Mouse (Mus musculus) heart, embryonic 14.5 days (tissue): ENCODE data around the gene Tom1l2. TPM values are rescaled to one million over a fixed set of nuclear protein-coding genes. Genes with fewer than 3 reads are reported as not detected.

Experiments used
- ATAC-seq: fragments of 200-750 bp; cut with Nextera tagmentation; 2 replicates; pipeline ENCODE4 v1.8.0; 2017; ENCODE audit warnings: low read depth, moderate TSS enrichment; ENCODE audit not compliant: insufficient number of reproducible peaks, insufficient read depth, low FRiP score
- H3K27ac ChIP-seq, 2 experiments: fragments of 200-500 bp in 1 of 2; fragments of 300-500 bp in 1 of 2; sonication (generic) in 1 of 2; replicated peaks in 1 of 2; 2 replicates each; pipeline ENCODE4 v1.5.1; 2012 to 2014; ENCODE audit warnings: low read depth in 2 of 2, low read length in 2 of 2, control low read depth in 1 of 2, mild to moderate bottlenecking in 1 of 2, mixed read lengths in 1 of 2; ENCODE audit not compliant: control insufficient read depth in 1 of 2, insufficient read depth in 1 of 2
- H3K27me3 ChIP-seq: fragments of 300-500 bp; sonication (generic); 2 replicates; pipeline ENCODE4 v1.6.1; 2014; ENCODE audit warnings: mild to moderate bottlenecking, low read length, control low read depth; ENCODE audit not compliant: control insufficient read depth, insufficient read depth
- H3K36me3 ChIP-seq: fragments of 300-500 bp; sonication (generic); 2 replicates; pipeline ENCODE4 v1.6.1; 2014; ENCODE audit warnings: mild to moderate bottlenecking, control low read depth, low read length, mixed read lengths; ENCODE audit not compliant: control insufficient read depth, insufficient read depth
- H3K4me1 ChIP-seq, 2 experiments: fragments of 200-500 bp in 1 of 2; fragments of 300-500 bp in 1 of 2; sonication (generic) in 1 of 2; 2 replicates each; pipeline ENCODE4 v1.6.1; 2012 to 2014; ENCODE audit warnings: low read length in 2 of 2, control low read depth in 1 of 2, mixed read lengths in 1 of 2; ENCODE audit not compliant: control insufficient read depth in 2 of 2, insufficient read depth in 2 of 2
- H3K4me2 ChIP-seq: fragments of 300-500 bp; sonication (generic); 2 replicates; pipeline ENCODE4 v1.6.1; 2014; ENCODE audit warnings: mild to moderate bottlenecking, low read length
- H3K4me3 ChIP-seq, 2 experiments: fragments of 200-500 bp in 1 of 2; fragments of 300-500 bp in 1 of 2; sonication (generic) in 1 of 2; 2 replicates each; pipeline ENCODE4 v1.5.1; 2012 to 2014; ENCODE audit warnings: low read length in 2 of 2, mild to moderate bottlenecking in 2 of 2, control low read depth in 1 of 2, low read depth in 1 of 2, moderate library complexity in 1 of 2; ENCODE audit not compliant: control insufficient read depth in 1 of 2, insufficient read depth in 1 of 2
- H3K9ac ChIP-seq: fragments of 300-500 bp; sonication (generic); 2 replicates; pipeline ENCODE4 v1.6.1; 2014; ENCODE audit warnings: mild to moderate bottlenecking, low read length
- H3K9me3 ChIP-seq: fragments of 300-500 bp; sonication (generic); 2 replicates; pipeline ENCODE4 v1.6.1; 2016; ENCODE audit warnings: low read length, control low read depth; ENCODE audit not compliant: control insufficient read depth
- WGBS: fragments of 180-500 bp; shearing (Covaris S2); extraction: QIAGEN DNeasy Blood & Tissue Kit; methylation state at CpG from one replicate; pipeline ENCODE4 v1.1.7; 2014; 5-methylcytosine and 5-hydroxymethylcytosine counted together
- polyA plus RNA-seq: library from polyadenylated mRNA; unstranded; fragments of >200 nt; fragmentation: Nextera tagmentation; extraction: Ambion mirVana; gene quantifications from 2 replicates; pipeline ENCODE4 v1.2.1, GENCODE M21; 2014

The Tom1l2 gene
- polyA plus RNA-seq, 1 experiment from 2014 or later, result 25.7 TPM

DNA sequence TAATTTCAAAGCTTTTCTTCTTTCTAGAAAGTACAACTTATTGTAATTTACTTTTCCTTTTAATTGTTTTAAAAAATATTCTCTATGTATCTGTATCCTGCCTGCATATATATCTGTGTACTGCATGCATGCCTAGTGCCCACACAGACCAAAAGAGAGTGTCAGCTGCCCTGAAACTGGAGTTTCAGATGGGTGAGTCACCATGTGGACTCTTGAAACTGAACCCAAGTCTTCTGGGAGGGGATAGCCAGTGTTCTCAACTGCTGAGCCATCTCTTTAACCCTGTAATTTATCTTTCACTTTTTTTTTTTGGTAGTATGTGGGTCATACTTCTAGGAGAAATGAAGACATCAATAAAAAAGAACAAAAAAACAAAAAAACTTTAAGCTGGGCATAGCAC, 29.0 kb downstream of the Tom1l2 start:
- Histone ChIP-seq H3K4me3 (no peak overlapping the region), H3K4me1 (peaks cover 4 to 28% of the 10 kb centered on the region in 2 experiments), H3K9me3 (no peaks in the 10 kb centered on the region), H3K27ac (no peak overlapping the region), H3K36me3 (no peaks in the 10 kb centered on the region), H3K9ac (no peak overlapping the region), H3K27me3 (no peaks in the 10 kb centered on the region), H3K4me2 (no peak overlapping the region)
- no peak for ATAC-seq

DNA sequence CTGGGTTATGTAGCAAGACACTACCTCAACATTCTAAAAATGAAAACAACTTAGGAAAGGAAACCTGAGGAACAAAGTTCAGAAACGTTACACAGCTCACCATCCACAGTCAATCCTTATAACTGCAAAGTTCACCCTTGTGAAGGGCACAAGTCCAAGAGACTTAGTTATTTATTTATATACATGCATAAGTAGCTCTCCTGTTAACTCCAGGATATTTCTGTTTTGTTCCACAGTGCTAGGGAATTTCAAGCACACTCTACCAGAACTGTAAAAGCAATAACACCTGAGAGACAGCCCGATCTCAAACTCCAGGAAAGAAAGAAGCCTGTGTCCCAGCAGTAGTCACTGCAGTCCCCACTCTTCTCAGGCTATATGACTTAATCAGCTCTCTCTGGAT, 31.3 kb downstream of the Tom1l2 start:
- H3K9me3 ChIP-seq, result no peaks in the 10 kb centered on the region
- ATAC-seq, result no peak
- H3K27ac ChIP-seq, result peak overlapping the region in 1 of 2 experiments; percentile 62; a peak in 1 of 4 replicates
- H3K4me1 ChIP-seq, result peaks cover 8 to 41% of the 10 kb centered on the region in 2 experiments
- 0 out of 2 replicates have a peak overlapping the region, but pooled peaks have one; percentile 46 for H3K9ac ChIP-seq
- H3K27me3 ChIP-seq, result no peaks in the 10 kb centered on the region
- H3K4me2 ChIP-seq, result no peak overlapping the region
- WGBS, result 41% methylated on average over 2 of the region's 2 CpGs
- no peaks in the 10 kb centered on the region for H3K36me3 ChIP-seq
- no peak overlapping the region for H3K4me3 ChIP-seq

DNA sequence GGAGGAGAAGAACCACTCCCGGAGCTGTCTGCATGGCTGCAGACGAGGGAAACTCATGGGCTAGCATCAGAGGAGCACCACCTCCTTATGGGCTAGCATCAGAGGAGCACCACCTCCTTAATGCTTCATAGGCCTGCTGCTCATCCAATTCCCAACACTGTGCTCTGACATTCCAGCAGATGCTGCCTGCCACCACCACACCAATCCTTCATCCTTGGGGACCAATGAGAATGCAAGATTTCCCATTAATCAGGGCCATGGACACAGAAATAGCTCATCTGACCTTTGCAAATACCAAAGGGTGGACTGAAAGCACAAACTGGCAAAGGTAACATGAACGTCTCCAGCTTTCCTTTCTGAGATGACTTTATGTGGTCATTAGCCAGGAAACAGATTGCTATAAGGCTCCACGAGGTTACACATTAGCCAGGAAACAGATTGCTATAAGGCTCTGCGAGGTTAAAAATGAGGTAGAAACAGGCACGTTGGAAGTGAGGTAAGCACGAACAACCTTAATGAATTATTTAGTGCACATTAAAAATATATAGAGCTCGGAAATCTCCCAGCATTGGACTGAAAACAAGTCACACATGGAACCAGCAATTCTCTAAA, 32.2 kb downstream of the Tom1l2 start:
- Histone ChIP-seq H3K4me3 (no peak overlapping the region), H3K9ac (no peak overlapping the region), H3K27ac (no peak overlapping the region; a peak in 1 of 4 replicates), H3K4me1 (peaks cover 8 to 41% of the 10 kb centered on the region in 2 experiments), H3K9me3 (no peaks in the 10 kb centered on the region), H3K27me3 (no peaks in the 10 kb centered on the region), H3K4me2 (no peak overlapping the region), H3K36me3 (no peaks in the 10 kb centered on the region)
- no peak for ATAC-seq
- 73% methylated on average over 8 of the region's 8 CpGs for WGBS

DNA sequence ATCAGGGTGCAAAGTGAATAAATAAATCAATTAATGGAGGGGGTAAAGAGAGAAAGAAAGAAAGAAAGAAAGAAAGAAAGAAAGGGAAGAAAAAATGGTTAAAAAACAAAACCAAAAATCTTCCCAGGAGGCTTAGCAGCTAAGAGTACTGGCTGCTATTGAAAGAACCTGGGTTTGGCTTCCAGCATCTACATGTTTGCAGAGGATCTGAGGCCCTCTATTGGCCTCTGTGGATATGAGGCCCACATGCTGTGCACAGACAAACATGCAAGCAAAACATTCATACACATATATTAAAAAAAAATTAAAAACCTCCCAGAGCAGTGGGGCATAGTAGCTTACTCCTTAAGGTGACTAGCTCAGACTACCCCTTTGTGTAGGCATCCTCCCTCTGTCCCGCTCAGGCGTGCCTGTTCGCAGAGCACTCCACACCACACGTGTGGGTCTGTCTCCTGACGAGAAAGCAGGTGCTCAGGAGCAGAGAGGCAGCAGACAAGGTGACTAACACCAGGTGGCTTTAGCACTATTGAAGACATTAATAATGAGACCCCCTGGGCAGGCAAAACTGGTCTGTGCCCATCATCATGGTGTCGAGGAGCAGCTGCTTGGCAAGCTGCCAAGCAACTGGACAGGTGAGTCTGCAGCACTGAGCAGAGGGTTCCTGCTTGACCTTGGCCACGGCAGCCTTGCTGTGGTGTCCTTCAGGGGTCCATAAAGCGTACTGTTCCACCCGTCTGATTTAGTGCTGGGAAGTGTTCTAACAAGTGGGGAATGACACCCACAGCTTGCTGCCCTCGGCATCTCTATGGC, 33.2 kb downstream of the Tom1l2 start:
- no peak overlapping the region for H3K27ac ChIP-seq
- WGBS, result 76% methylated on average over 10 of the region's 10 CpGs
- H3K4me3 ChIP-seq, result no peak overlapping the region
- no peak overlapping the region for H3K4me2 ChIP-seq
- no peaks in the 10 kb centered on the region for H3K27me3 ChIP-seq
- H3K9ac ChIP-seq, result no peak overlapping the region
- H3K4me1 ChIP-seq, result peaks cover 8 to 41% of the 10 kb centered on the region in 2 experiments
- H3K36me3 ChIP-seq, result no peaks in the 10 kb centered on the region
- no peak for ATAC-seq
- no peaks in the 10 kb centered on the region for H3K9me3 ChIP-seq

DNA sequence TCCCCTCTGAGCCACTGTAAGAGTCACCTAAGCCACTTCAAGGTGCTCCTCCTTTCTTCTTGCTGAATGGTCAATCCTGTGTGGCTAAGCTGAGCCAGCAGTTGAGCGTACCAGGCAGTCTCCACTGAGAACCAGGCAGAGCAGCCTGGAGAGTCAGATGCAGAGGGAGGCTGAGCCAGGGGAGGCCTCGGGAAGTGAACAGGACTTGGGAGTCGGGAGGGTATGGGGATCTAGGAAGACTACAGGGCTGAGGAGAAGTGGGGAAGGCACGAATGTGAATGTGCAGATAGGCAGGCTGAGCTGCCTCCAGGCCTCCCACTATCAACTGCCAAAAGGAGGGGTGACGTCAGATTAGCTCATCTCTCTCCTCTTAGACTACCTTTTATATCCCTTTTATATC, 34.0 kb downstream of the Tom1l2 start:
- ATAC-seq, result no peak
- Histone ChIP-seq H3K4me1 (peaks cover 8 to 41% of the 10 kb centered on the region in 2 experiments), H3K27ac (no peak overlapping the region), H3K4me3 (no peak overlapping the region), H3K36me3 (no peaks in the 10 kb centered on the region), H3K9me3 (no peaks in the 10 kb centered on the region), H3K4me2 (no peak overlapping the region), H3K9ac (peak overlapping the region; percentile 14; the same call in 1 of the 2 replicates), H3K27me3 (no peaks in the 10 kb centered on the region)
- WGBS, result 42% methylated on average over 5 of the region's 5 CpGs

DNA sequence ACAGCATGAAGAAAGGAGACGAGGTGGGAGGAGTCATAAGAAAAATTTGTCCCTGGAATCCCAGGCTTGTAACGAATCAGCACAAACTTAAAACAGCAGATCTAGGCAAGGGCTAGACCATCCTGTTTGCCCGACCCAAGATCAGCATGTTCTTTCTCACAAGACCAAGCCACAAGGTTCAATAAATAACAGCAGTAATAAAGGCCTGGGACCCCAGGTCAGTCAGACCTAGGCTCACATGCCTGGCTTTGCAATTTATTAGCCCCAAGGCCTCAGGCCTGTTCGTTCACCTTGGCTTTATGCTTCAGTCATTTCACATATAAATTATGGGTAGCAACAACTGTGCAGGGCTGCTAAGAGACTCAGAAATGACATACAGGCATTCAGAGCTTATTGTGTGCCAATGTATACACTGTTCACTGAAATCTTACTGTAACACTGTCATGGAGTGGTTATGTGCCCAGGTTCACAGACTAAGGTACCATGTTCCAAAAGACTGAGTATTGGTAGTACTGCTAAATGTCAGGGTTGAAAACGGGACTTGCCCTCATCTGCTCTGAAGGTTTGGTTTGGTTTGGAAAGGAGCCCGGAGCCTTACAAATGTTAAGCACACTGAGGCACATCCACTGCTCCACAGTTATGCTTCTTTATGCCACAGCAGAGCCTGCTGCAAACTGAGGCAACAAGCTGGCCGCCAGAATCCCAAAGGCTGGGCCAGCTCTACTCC, 35.2 kb downstream of the Tom1l2 start:
- H3K27ac ChIP-seq, result no peak overlapping the region
- 76% methylated on average over 7 of the region's 7 CpGs for whole genome bisulfite sequencing
- H3K4me2 ChIP-seq, result no peak overlapping the region
- no peak overlapping the region for H3K9ac ChIP-seq
- ATAC-seq, result no peak
- no peak overlapping the region for H3K4me3 ChIP-seq
- H3K27me3 ChIP-seq, result no peaks in the 10 kb centered on the region
- peaks cover 10 to 44% of the 10 kb centered on the region in 2 experiments for H3K4me1 ChIP-seq
- H3K36me3 ChIP-seq, result no peaks in the 10 kb centered on the region
- no peaks in the 10 kb centered on the region for H3K9me3 ChIP-seq

DNA sequence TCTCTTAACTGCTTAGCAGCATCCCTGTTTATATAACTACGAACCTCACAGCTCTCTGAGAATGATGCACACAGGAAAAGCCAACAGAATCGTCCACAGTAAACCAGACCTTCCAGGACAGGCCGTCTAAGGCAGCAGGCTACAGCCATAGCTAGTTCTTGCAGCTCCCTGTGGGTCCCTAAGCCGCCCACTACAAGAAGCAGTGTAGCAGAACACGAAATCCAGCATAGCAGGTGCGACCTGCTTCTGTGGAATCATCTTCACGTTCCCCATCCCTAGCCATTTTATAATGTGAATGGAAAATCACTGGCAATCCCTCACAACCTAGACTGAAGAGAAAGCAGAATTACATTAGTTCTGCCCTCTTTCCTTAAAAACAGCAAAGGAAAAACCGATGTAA, 35.8 kb downstream of the Tom1l2 start:
- no peak for ATAC-seq
- Histone ChIP-seq H3K4me3 (no peak overlapping the region), H3K27me3 (no peaks in the 10 kb centered on the region), H3K36me3 (no peaks in the 10 kb centered on the region), H3K9ac (no peak overlapping the region), H3K4me1 (peaks cover 11 to 46% of the 10 kb centered on the region in 2 experiments), H3K27ac (no peak overlapping the region), H3K4me2 (no peak overlapping the region), H3K9me3 (no peaks in the 10 kb centered on the region)
- 76% methylated on average over 8 of the region's 8 CpGs for WGBS
